Mouse (Mus musculus): ENCODE measurements around the gene Nuak2. TPM values are rescaled to one million over a fixed set of nuclear protein-coding genes. Genes with fewer than 3 reads are reported as not detected.

The Nuak2 gene
- polyA plus RNA-seq (2015; fragmentation: Illumina TruSeq; extraction: RNeasy Lipid Tissue Mini Kit (QIAGEN cat#74804); ENCODE audit: insufficient read depth, low read depth, low replicate concordance): 1.7 TPM

GRCm38 (mm10) chr1:132315889-132316624, at the start of gene Nuak2:
Gene Nuak2, plus strand, starts transcription at chr1:132316126.

GRCm38 (mm10) chr1:132298425-132298800, 17.5 kb upstream of the Nuak2 start, which contains the start of gene Klhdc8a:
Gene Klhdc8a, plus strand, starts transcription at chr1:132298626.

Other genes starting within 250 kb of the Nuak2 start
- gene Mfsd4a, start 248.1 kb upstream of the Nuak2 start, polyA plus RNA-seq (2015; fragmentation: Illumina TruSeq; extraction: RNeasy Lipid Tissue Mini Kit (QIAGEN cat#74804); ENCODE audit: insufficient read depth, low read depth, low replicate concordance): 2.4 TPM
- gene Cdk18, start 176.4 kb upstream of the Nuak2 start, polyA plus RNA-seq (2015; fragmentation: Illumina TruSeq; extraction: RNeasy Lipid Tissue Mini Kit (QIAGEN cat#74804); ENCODE audit: insufficient read depth, low read depth, low replicate concordance): 9.9 TPM
- gene Lemd1, start 124.7 kb upstream of the Nuak2 start, polyA plus RNA-seq (2015; fragmentation: Illumina TruSeq; extraction: RNeasy Lipid Tissue Mini Kit (QIAGEN cat#74804); ENCODE audit: insufficient read depth, low read depth, low replicate concordance): not detected
- not detected for gene AC124108.1, start 124.7 kb upstream of the Nuak2 start, polyA plus RNA-seq (2015; fragmentation: Illumina TruSeq; extraction: RNeasy Lipid Tissue Mini Kit (QIAGEN cat#74804); ENCODE audit: insufficient read depth, low read depth, low replicate concordance)
- gene Gm10188, start 86.4 kb upstream of the Nuak2 start, polyA plus RNA-seq (2015; fragmentation: Illumina TruSeq; extraction: RNeasy Lipid Tissue Mini Kit (QIAGEN cat#74804); ENCODE audit: insufficient read depth, low read depth, low replicate concordance): not detected
- gene Klhdc8a, start 17.5 kb upstream of the Nuak2 start, polyA plus RNA-seq (2015; fragmentation: Illumina TruSeq; extraction: RNeasy Lipid Tissue Mini Kit (QIAGEN cat#74804); ENCODE audit: insufficient read depth, low read depth, low replicate concordance): 0.92 TPM
- 6.9 TPM for gene Tmcc2, start 75.2 kb downstream of the Nuak2 start, polyA plus RNA-seq (2015; fragmentation: Illumina TruSeq; extraction: RNeasy Lipid Tissue Mini Kit (QIAGEN cat#74804); ENCODE audit: insufficient read depth, low read depth, low replicate concordance)
- 3.6 TPM for gene Dstyk, start 101.4 kb downstream of the Nuak2 start, polyA plus RNA-seq (2015; fragmentation: Illumina TruSeq; extraction: RNeasy Lipid Tissue Mini Kit (QIAGEN cat#74804); ENCODE audit: insufficient read depth, low read depth, low replicate concordance)
- gene Rbbp5, start 161.2 kb downstream of the Nuak2 start, polyA plus RNA-seq (2015; fragmentation: Illumina TruSeq; extraction: RNeasy Lipid Tissue Mini Kit (QIAGEN cat#74804); ENCODE audit: insufficient read depth, low read depth, low replicate concordance): 8.9 TPM
- gene Tmem81, start 190.1 kb downstream of the Nuak2 start, polyA plus RNA-seq (2015; fragmentation: Illumina TruSeq; extraction: RNeasy Lipid Tissue Mini Kit (QIAGEN cat#74804); ENCODE audit: insufficient read depth, low read depth, low replicate concordance): 3.6 TPM
- not detected for gene Cntn2, start 227.1 kb downstream of the Nuak2 start, polyA plus RNA-seq (2015; fragmentation: Illumina TruSeq; extraction: RNeasy Lipid Tissue Mini Kit (QIAGEN cat#74804); ENCODE audit: insufficient read depth, low read depth, low replicate concordance)